Mouse (Mus musculus) limb, embryonic 14.5 days (tissue): ENCODE results near the gene Cd80. TPM values are rescaled to one million over a fixed set of nuclear protein-coding genes. Genes with fewer than 3 reads are reported as not detected.

Experiments used
- ATAC-seq: fragments of 200-750 bp; cut with Nextera tagmentation; 2 replicates; pipeline ENCODE4 v1.8.0; 2017; ENCODE audit warnings: low read depth, moderate number of reproducible peaks, moderate TSS enrichment; ENCODE audit not compliant: low FRiP score
- DNase-seq: peaks from one replicate; pipeline ENCODE4 v3.0.0-alpha.2; 2015; ENCODE audit warnings: low spot score
- H3K27ac ChIP-seq: fragments of 300-500 bp; sonication (generic); replicated peaks from 2 replicates; pipeline ENCODE4 v1.5.1; 2014; ENCODE audit warnings: low read depth, mild to moderate bottlenecking, low read length, moderate library complexity, mixed read lengths
- H3K27me3 ChIP-seq: fragments of 300-500 bp; sonication (generic); 2 replicates; pipeline ENCODE4 v1.6.1; 2014; ENCODE audit warnings: low read length, mixed read lengths; ENCODE audit not compliant: control insufficient read depth, insufficient read depth
- H3K36me3 ChIP-seq: fragments of 300-500 bp; sonication (generic); 2 replicates; pipeline ENCODE4 v1.6.1; 2014; ENCODE audit warnings: mild to moderate bottlenecking, low read length, moderate library complexity, mixed read lengths; ENCODE audit not compliant: control insufficient read depth, insufficient read depth
- H3K4me1 ChIP-seq: fragments of 300-500 bp; sonication (generic); 2 replicates; pipeline ENCODE4 v1.6.1; 2014; ENCODE audit warnings: antibody characterized with exemption, low read length, mixed read lengths; ENCODE audit not compliant: control insufficient read depth, insufficient read depth
- H3K4me2 ChIP-seq: fragments of 300-500 bp; sonication (generic); replicated peaks from 2 replicates; pipeline ENCODE4 v1.6.1; 2014; ENCODE audit warnings: low read depth, mild to moderate bottlenecking, low read length, moderate library complexity; ENCODE audit not compliant: severe bottlenecking
- H3K4me3 ChIP-seq: fragments of 300-500 bp; sonication (generic); replicated peaks from 2 replicates; pipeline ENCODE4 v1.5.1; 2014; ENCODE audit warnings: low read length
- H3K9ac ChIP-seq: fragments of 300-500 bp; sonication (generic); 2 replicates; pipeline ENCODE4 v1.6.1; 2014; ENCODE audit warnings: mild to moderate bottlenecking, low read depth, low read length, moderate library complexity; ENCODE audit not compliant: severe bottlenecking
- H3K9me3 ChIP-seq: fragments of 300-500 bp; sonication (generic); 2 replicates; pipeline ENCODE4 v1.6.1; 2016; ENCODE audit warnings: low read length; ENCODE audit not compliant: control insufficient read depth
- POLR2A ChIP-seq: fragments of 200-500 bp; IDR thresholded peaks from 2 replicates; pipeline ENCODE4 v1.8.0; 2012; ENCODE audit warnings: inconsistent platforms, mild to moderate bottlenecking, moderate library complexity, borderline replicate concordance; ENCODE audit not compliant: insufficient read depth, insufficient read length; ENCODE audit errors: extremely low read depth
- WGBS: fragments of 180-500 bp; shearing (Covaris S2); extraction: QIAGEN DNeasy Blood & Tissue Kit; methylation state at CpG from one replicate; pipeline ENCODE4 v1.1.7; 2014; 5-methylcytosine and 5-hydroxymethylcytosine counted together
- polyA plus RNA-seq, 2 experiments: library from polyadenylated mRNA; depleted of rRNA in 1 of 2; stranded (reverse) in 1 of 2; unstranded in 1 of 2; fragments of >200 nt; fragmentation: Nextera tagmentation in 1 of 2; extraction: Ambion mirVana in 1 of 2; gene quantifications; 2 replicates each; pipeline versions ENCODE4 v1.2.1 to v1.2.3; 2012 to 2014

Cd80 gene
- polyA plus RNA-seq, 2 experiments = 0.33 to 0.45 TPM

DNA sequence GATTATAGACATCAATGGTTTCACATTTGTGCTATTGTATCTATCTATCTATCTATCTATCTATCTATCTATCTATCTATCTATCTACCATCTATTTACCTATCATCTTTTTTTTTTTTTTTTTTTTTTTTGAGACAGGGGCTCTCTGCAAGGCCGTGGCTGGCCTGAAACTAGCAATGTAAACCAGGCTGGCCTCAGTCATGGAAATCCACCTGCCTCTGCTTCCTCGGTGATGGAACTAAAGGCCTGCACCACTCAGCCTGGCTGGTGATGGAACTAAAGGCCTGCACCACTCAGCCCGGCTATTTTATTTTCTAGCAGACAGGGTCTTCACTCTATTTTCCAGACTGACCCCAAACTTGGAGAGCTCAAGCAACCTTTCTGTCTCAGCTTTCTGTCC, 22.9 kb downstream of the Cd80 start:
- no peaks in the 10 kb centered on the region for H3K36me3 ChIP-seq
- H3K4me1 ChIP-seq = no peaks in the 10 kb centered on the region
- H3K9me3 ChIP-seq = no peaks in the 10 kb centered on the region
- 84% methylated on average over 3 of the region's 3 CpGs for WGBS
- H3K4me3 ChIP-seq = no peak overlapping the region
- ATAC-seq (no peak), DNase-seq (no peak)
- H3K4me2 ChIP-seq = no peak overlapping the region
- peaks cover 5% of the 10 kb centered on the region; the same call in 1 of the 2 replicates for H3K27me3 ChIP-seq
- TF ChIP-seq POLR2A = no peak
- H3K27ac ChIP-seq = no peak overlapping the region
- no peak overlapping the region for H3K9ac ChIP-seq

DNA sequence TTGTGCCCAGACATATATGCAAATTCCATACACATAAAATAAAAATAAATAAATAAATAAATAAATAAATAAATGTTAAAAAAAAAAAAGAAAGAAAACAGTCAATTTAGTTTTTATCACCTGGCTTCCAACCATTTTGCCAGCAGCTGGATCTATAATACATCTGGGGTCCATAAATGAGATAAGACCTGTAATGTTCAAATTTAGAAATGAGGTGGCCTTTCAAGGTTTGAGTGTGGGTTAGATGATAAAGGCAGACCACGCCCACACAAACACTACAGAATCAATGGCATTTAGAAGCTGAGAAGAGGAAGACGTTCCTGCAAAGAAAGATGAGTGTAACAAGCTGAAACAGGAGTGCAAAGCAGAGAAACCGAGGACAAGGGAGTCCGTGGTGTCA, 26.0 kb downstream of the Cd80 start:
- DNase-seq (no peak), ATAC-seq (no peak)
- WGBS = 82% methylated on average over 4 of the region's 4 CpGs

DNA sequence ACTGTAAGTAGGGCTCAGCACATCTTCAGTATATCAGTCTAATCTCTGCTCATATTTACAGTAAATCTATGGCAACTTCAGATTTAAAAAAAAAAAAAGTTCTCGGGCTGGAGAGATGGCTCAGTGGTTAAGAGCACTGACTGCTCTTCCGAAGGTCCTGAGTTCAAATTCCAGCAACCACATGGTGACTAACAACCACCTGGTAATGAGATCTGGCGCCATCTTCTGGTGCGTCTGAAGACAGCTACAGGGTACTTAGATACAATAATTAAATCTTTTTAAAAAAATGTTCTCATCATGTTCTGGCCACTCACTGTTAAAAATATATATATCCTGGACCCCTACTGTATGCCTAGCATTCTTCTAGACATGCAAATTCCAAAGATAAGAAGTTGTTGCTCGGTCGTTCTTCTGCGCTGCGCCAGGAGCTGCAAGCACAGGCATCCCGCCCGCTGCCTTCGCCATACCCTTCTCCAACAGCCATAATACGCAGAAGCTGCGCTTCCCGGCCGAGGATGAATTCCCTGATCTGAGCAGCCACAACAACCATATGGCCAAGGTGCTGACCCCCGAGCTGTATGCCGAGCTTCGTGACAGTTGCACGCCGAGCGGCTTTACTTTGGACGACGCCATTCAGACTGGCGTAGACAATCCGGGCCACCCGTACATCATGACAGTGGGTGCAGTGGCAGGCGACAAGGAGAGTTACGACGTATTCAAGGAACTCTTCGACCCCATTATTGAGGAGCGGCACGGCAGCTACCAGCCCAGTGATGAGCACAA, 27.6 kb downstream of the Cd80 start:
- peak overlapping the region; percentile 50 for H3K4me2 ChIP-seq
- 23% methylated on average over 32 of the region's 32 CpGs for WGBS
- H3K27ac ChIP-seq = no peak overlapping the region
- H3K9me3 ChIP-seq = no peaks in the 10 kb centered on the region
- DNase-seq = peak; percentile 40
- H3K36me3 ChIP-seq = no peaks in the 10 kb centered on the region
- ATAC-seq = no peak
- H3K4me3 ChIP-seq = peak overlapping the region; percentile 32
- no peak for TF ChIP-seq POLR2A
- peaks cover 15% of the 10 kb centered on the region for H3K27me3 ChIP-seq
- H3K9ac ChIP-seq = 0 out of 2 replicates have a peak overlapping the region, but pooled peaks have one; percentile 21
- H3K4me1 ChIP-seq = no peaks in the 10 kb centered on the region

More for the DNA sequence above, 26.0 kb downstream of the Cd80 start:
- Histone ChIP-seq H3K9ac (no peak overlapping the region), H3K27me3 (peaks cover 15% of the 10 kb centered on the region), H3K4me3 (no peak overlapping the region), H3K4me2 (no peak overlapping the region), H3K4me1 (no peaks in the 10 kb centered on the region), H3K36me3 (no peaks in the 10 kb centered on the region), H3K27ac (no peak overlapping the region), H3K9me3 (no peaks in the 10 kb centered on the region)
- TF ChIP-seq POLR2A = no peak

DNA sequence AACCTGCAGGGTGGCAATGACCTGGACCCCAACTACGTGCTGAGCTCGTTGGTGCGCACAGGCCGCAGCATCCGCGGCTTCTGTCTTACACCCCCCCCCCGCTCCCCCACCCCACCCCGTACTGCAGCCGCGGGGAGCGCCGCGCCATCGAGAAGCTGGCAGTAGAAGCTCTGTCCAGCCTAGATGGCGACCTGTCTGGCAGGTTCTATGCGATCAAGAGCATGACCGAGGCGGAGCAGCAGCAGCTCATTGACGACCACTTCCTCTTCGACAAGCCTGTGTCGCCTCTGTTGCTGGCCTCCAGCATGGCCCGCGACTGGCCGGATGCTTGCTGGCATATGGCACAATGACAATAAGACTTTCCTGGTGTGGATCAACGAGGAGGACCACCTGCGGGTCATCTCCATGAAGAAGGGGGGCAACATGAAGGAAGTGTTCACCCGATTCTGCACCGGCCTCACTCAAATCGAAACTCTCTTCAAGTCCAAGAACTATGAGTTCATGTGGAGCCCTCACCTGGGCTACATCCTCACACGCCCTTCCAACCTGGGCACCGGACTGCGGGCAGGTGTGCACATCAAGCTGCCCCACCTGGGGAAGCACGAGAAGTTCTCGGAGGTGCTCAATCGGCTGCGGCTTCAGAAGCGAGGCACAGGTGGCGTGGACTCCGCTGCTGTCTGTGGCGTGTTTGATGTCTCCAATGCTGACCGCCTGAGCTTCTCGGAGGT, 28.4 kb downstream of the Cd80 start:
- ATAC-seq = no peak
- no peak for TF ChIP-seq POLR2A
- Histone ChIP-seq H3K4me3 (peak overlapping the region; percentile 32), H3K36me3 (no peaks in the 10 kb centered on the region), H3K27ac (no peak overlapping the region), H3K9me3 (no peaks in the 10 kb centered on the region), H3K9ac (0 out of 2 replicates have a peak overlapping the region, but pooled peaks have one; percentile 21), H3K4me1 (no peaks in the 10 kb centered on the region), H3K27me3 (peaks cover 15% of the 10 kb centered on the region), H3K4me2 (peak overlapping the region; percentile 50)
- WGBS = 33% methylated on average over 36 of the region's 42 CpGs
- no peak for DNase-seq

DNA sequence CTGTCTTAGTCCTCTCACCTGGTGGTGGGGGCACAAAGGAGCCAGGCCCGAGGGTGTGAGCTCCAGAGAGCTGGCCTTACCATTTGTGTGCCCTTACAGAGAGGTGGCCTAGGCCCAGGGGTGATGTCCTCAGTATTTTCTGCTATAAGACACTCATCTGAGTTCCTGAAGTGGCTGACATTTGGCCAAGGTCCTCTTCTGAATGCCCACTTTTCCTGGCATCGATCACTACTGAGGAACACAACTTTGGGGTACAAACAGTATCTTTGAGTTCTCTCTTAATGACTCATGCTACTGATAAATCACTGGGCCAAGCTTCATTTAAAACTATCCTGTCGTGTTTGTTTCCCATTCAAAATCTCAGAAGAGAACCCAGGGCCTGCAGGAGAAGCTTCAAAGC, 37.2 kb downstream of the Cd80 start:
- TF ChIP-seq POLR2A = no peak

More for the DNA sequence above, 37.2 kb downstream of the Cd80 start:
- no peak overlapping the region for H3K4me2 ChIP-seq
- no peaks in the 10 kb centered on the region for H3K27me3 ChIP-seq
- H3K4me3 ChIP-seq = no peak overlapping the region
- no peaks in the 10 kb centered on the region for H3K4me1 ChIP-seq
- 80% methylated on average over 3 of the region's 3 CpGs for WGBS
- H3K27ac ChIP-seq = no peak overlapping the region
- H3K36me3 ChIP-seq = peaks cover 12% of the 10 kb centered on the region
- ATAC-seq = no peak
- no peaks in the 10 kb centered on the region for H3K9me3 ChIP-seq
- DNase-seq = no peak
- no peak overlapping the region for H3K9ac ChIP-seq
